Mouse (Mus musculus) hindbrain, postnatal 0 days (tissue): ENCODE measurements at regions not wholly inside any gene's neighbourhood (a gene's known extent, or its start where the extent isn't known, plus 50 kb on each side); places are given as distances from the start of the nearest gene placed in this dataset.

Source experiments
- ATAC-seq: fragments of 200-750 bp; cut with Nextera tagmentation; 2 replicates; pipeline ENCODE4 v1.8.0; 2017; ENCODE audit warnings: mild to moderate bottlenecking, moderate TSS enrichment, moderate library complexity
- DNase-seq: peaks from one replicate; pipeline ENCODE4 v3.0.0-alpha.2; 2015; ENCODE audit warnings: low spot score
- H3K27ac ChIP-seq: fragments of 300-500 bp; sonication (generic); 2 replicates; pipeline ENCODE4 v1.5.1; 2014; ENCODE audit warnings: mild to moderate bottlenecking
- H3K27me3 ChIP-seq: fragments of 300-500 bp; sonication (generic); 2 replicates; pipeline ENCODE4 v1.6.1; 2014; ENCODE audit warnings: low read length, mixed read lengths; ENCODE audit not compliant: insufficient read depth
- H3K36me3 ChIP-seq: fragments of 300-500 bp; sonication (generic); 2 replicates; pipeline ENCODE4 v1.6.1; 2014; ENCODE audit warnings: low read length, mixed read lengths; ENCODE audit not compliant: insufficient read depth
- H3K4me1 ChIP-seq: fragments of 300-500 bp; sonication (generic); 2 replicates; pipeline ENCODE4 v1.6.1; 2014; ENCODE audit warnings: antibody characterized with exemption, low read length, mixed read lengths; ENCODE audit not compliant: insufficient read depth
- H3K4me2 ChIP-seq: fragments of 300-500 bp; sonication (generic); 2 replicates; pipeline ENCODE4 v1.6.1; 2014; ENCODE audit warnings: low read depth, mild to moderate bottlenecking, low read length, moderate library complexity, mixed read lengths
- H3K4me3 ChIP-seq: fragments of 300-500 bp; sonication (generic); 2 replicates; pipeline ENCODE4 v1.5.1; 2014; ENCODE audit warnings: low read length
- H3K9ac ChIP-seq: fragments of 300-500 bp; sonication (generic); replicated peaks from 2 replicates; pipeline ENCODE4 v1.6.1; 2014; ENCODE audit warnings: mild to moderate bottlenecking, low read length, moderate library complexity, mixed read lengths
- H3K9me3 ChIP-seq: fragments of 300-500 bp; sonication (generic); 2 replicates; pipeline ENCODE4 v1.6.1; 2016; ENCODE audit warnings: low read length, mixed read lengths
- CTCF ChIP-seq: IDR thresholded peaks from 2 replicates; pipeline ENCODE4 v1.5.1; 2016; ENCODE audit warnings: antibody characterized with exemption, control low read depth, low read depth

GRCm38 (mm10) chr12:60584846-60585245, 938.1 kb upstream of the Lrfn5 start:
- peak; percentile 46 for TF ChIP-seq CTCF
- Histone ChIP-seq H3K9ac (no peak overlapping the region), H3K27ac (no peak overlapping the region), H3K4me3 (no peak overlapping the region), H3K4me2 (no peak overlapping the region), H3K4me1 (no peaks in the 10 kb centered on the region), H3K27me3 (no peaks in the 10 kb centered on the region), H3K9me3 (no peaks in the 10 kb centered on the region), H3K36me3 (no peaks in the 10 kb centered on the region)
- ATAC-seq: no peak
- DNase-seq: no peak
